Mouse (Mus musculus) bone marrow, adult 2 months (tissue): Measurements from ENCODE around the gene Selenoi.

Source experiments
- CTCF ChIP-seq: fragments of 200-500 bp; IDR thresholded peaks from 2 replicates; pipeline ENCODE4 v1.5.1; 2011; ENCODE audit warnings: low read length, control low read depth; ENCODE audit not compliant: control insufficient read depth, insufficient read depth
- POLR2A ChIP-seq: fragments of 200-500 bp; IDR thresholded peaks from 2 replicates; pipeline ENCODE4 v1.6.1; 2011; ENCODE audit warnings: low read depth, mild to moderate bottlenecking, control low read depth, low read length, borderline replicate concordance; ENCODE audit not compliant: control insufficient read depth

GRCm38 (mm10) chr5:30205034-30205433 is 27.3 kb upstream of the Selenoi start:
- no peak for TF ChIP-seq POLR2A
- TF ChIP-seq CTCF: no peak
